Mouse (Mus musculus): ENCODE measurements at regions not wholly inside any gene's neighbourhood (a gene's known extent, or its start where the extent isn't known, plus 50 kb on each side); places are given as distances from the start of the nearest gene placed in this dataset.

DNA sequence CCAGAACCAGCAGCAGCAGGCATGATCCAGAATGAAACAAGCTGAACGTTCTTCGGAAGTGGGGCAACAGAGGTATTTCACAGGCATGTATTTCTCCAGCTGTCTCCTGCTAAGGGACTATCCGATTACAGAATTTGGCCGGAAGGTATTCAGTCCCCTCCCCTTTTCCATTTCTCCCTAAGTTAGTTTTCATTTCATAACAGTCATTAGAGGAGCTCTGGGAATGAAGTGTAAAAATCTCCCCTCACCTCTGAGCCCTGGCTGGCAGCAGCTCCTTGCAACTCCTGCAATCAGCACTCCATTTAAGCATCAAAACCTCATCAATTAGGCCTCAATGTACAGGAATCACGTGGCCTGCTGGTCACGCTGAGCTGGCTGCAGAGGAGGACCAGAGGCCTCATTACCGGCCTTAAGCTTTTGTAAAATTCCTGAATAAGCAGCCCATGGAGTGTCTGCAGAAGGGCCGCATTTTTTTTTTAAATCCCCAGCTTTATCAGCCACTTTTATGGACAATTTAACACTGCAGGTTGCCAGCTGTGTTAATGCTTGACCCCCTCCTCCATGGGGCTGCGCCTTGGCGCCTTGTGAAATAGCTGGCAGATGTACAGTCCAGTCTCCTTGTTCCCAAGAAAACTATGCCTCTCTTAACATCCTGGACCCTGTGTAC is 456.1 kb upstream of the Kirrel3 start:
- ATAC-seq (peak; percentile 24; the same call in 1 of the 2 replicates), DNase-seq (ENCODE audit: low spot score) (peak; percentile 23)
- Histone ChIP-seq H3K27me3 (ENCODE audit: insufficient read depth, low read length) (no peaks in the 10 kb centered on the region), H3K36me3 (ENCODE audit: insufficient read depth, low read length) (no peaks in the 10 kb centered on the region), H3K4me2 (ENCODE audit: low read depth, low read length) (no peak overlapping the region), H3K9me3 (ENCODE audit: low read length) (no peaks in the 10 kb centered on the region), H3K9ac (replicated peaks; ENCODE audit: low read length) (no peak overlapping the region), H3K27ac (no peak overlapping the region), H3K4me3 (ENCODE audit: low read length) (no peak overlapping the region), H3K4me1 (ENCODE audit: insufficient read depth, low read length) (no peaks in the 10 kb centered on the region)
- 45% methylated on average over 10 of the region's 10 CpGs for WGBS
- TF ChIP-seq CTCF (IDR thresholded peaks at IDR 0.05; ENCODE audit: low read depth) = no peak

DNA sequence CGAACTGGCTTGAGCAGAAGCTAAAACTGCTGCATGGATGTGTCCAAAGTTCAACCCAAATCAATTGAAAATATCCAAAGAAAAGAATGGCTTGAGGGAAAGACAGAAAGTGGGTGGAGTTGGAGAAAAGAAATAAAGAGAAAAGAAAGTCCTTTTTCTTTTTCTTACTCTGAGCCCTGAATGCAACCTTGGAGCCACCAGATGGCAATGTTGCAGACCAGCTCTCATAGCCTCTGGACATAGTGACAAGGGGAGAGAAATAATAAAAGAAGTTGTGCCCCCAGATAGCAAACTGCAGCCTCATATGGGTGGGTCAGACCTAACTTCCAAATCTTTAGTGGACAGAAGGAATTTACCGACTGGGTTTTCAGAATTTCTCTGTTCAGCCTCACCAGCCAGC is 431.3 kb upstream of the Kirrel3 start:
- Histone ChIP-seq H3K27ac (no peak overlapping the region), H3K4me1 (ENCODE audit: insufficient read depth, low read length) (no peaks in the 10 kb centered on the region), H3K9ac (replicated peaks; ENCODE audit: low read length) (no peak overlapping the region), H3K36me3 (ENCODE audit: insufficient read depth, low read length) (no peaks in the 10 kb centered on the region), H3K4me2 (ENCODE audit: low read depth, low read length) (no peak overlapping the region), H3K27me3 (ENCODE audit: insufficient read depth, low read length) (no peaks in the 10 kb centered on the region), H3K9me3 (ENCODE audit: low read length) (no peaks in the 10 kb centered on the region), H3K4me3 (ENCODE audit: low read length) (no peak overlapping the region)
- WGBS = 60% methylated on average over 2 of the region's 2 CpGs
- peak; percentile 47 for DNase-seq (ENCODE audit: low spot score)
- no peak for ATAC-seq
- peak; percentile 61 for TF ChIP-seq CTCF (IDR thresholded peaks at IDR 0.05; ENCODE audit: low read depth)

Measured in hindbrain, postnatal 0 days (tissue).